Mouse (Mus musculus): ENCODE results near the gene Abcc6.

Gene Abcc6

DNA sequence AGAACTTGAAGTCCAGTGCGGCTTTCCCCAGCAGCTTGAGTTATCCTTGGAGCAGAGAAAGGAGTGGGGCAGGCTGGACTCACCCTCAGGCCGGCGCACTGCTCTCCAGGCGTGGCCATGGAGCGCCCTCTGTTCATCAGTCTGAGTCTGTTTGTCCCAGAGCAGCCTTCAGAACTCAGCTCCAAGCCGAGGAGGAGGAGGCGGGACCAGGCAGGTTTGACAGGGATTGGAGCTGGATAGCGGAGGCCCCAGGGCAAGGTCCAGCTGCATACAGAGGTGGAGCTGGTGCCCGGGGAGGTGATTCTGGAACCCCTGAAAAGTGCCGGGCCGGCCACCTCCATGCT is at the start of gene Abcc6:
Abcc6 (minus strand) TSS at position 158 of the 344 bp plus-strand sequence.
- no peak for DNase-seq

DNA sequence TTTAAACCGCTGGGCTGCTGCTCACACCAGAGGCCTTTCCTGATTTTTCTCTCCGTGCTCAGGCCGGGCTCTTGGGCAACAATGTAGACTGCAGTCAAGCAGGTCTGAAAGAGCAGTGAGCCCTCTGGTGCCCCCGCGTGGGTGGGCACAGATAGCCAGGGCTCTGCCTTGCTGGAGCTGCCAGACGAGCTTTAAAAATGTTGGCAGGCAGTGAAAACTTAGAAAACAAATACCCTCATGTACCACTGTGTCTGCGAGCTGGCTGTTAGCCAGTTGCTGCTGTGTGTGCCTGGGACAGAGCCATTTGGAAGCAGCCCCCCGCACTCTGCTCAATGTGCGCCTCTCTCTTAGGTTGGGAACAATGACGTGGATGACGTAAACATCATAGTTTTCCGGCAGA is 47.6 kb upstream of the Abcc6 start:
- no peak for DNase-seq

DNA sequence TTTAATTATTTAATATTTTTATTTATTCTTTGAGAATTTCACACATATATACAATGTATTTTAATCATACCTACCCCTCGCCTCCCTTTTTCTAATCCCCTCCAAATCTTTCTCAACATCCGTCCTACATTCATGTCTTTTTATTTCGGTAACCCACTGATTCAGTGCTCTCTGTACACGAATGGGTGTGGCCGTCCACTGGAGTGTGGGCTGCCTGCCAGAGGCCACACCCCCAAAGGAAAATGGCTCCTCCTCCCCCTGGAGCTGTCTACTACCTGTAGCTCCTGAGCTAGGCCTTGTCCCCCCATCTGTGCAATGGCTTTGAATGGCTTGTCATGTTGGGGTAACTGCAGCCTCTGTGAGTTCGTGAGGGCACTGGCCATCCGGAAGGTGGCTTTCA is 46.7 kb upstream of the Abcc6 start:
- no peak for DNase-seq

DNA sequence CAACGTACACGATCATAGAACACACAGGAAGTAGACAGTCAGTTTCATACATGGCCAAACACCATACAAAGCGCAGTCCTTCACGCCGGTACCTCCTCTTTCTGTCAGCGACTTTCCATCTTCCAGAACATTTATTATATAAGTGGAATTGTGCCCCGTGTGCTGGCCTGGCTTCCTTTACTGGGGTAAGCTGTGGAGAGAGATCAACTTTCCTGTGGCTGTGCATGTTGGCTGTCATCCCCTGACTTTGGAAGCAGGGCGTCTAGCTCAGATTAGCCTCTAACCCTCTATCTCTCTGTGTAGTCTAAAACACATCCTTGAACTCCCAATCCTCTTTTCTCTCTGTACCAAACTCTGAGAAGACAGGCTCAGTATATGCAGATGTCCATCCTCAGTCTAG is 38.7 kb upstream of the Abcc6 start:
- no peak for DNase-seq

DNA sequence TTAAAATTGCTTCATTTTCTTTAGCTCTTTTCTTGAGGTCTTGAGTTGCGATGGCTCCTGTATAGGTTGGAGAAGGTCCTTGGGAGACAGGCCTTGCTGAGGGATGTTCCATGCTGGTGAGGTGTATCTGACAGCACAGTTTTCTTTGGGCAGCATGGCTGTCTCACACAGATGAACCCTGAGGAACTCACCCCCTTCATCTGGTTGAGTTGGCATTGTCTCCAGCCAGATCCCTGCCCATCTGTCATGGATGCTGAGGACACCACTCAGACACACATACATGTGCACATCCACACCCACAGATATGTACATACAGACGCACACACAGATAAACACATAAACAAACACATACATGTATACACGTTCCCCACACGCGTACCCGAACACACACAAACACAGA is 33.2 kb upstream of the Abcc6 start:
- DNase-seq: no peak

DNA sequence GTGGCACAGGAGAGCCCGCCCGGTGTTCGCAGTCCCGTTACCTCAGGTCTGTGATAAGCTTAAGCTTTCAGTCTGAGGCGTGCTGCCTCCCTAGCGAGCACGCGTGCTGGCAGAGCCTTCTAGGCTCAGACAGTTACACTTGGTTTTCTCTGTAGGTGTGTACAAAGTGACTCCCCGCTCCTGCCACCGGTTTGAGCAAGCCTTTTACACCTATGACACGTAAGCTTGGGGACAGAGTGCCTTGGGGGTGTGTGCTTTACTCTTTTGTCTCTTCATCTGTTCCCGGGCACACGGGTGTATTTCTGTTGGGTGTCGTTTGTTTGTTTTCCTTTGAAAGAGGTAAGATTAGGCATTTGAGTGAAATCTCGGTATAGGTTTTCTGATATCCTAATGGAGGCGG is 31.5 kb upstream of the Abcc6 start:
- DNase-seq: no peak

DNA sequence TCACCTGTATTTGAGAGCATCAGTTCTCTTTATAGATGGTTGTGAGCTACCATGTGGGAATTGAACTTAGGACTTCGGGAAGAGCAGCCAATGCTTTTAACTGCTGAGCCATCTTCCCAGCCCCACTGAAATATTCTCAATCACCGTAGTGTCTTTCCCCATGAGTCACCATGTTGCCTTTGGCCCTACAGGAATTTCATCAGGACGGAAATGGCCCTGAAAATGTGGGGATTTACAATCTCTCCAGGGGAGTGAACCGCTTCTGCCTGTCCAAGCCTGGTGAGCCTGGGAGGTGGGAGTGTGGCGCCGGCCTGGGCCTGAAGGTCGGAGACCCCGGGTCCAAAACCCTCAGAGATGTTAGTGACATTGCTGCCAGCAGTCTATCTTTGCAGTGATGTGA is 30.6 kb upstream of the Abcc6 start:
- DNase-seq: no peak

DNA sequence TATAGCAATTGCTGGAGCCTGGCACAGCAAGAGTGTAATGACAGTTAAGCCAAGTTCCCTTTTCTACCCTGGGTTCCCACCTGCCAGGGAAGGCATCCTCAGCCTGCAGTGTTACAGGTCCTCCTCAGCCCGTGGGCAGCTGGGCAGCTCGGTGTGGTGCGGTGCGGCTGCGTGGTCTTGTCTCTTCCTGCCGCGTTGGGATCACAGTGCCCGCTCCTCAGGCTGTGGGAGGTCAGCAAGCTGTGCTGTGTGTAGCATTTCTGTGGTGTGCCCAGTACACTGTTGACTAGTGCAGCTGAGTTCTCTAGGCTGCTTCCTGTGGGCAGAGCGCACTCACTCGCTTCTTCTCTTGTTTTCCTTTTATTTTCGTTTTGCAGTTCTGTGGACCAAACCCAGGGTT is 28.8 kb upstream of the Abcc6 start:
- DNase-seq: peak; percentile 62 to 68

DNA sequence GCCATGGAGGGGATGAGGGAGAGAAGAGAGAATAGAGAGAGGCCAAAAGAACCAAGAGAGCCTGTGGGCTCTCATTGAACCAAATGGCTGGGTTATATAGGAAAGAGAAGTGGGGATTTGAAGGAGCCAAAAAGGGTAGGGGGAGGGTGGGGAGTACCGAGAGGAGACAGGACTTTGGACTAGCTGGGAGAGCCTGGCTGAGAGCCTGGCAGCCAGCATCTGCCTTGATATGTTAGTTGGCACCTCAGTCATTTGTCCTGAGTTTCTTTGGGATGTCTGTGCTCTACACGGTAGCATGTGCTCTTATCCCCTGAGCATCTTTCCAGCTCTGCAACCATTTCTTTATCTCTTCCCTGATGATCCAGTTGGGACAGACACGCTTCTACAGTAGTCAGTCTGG is 23.5 kb upstream of the Abcc6 start:
- DNase-seq: no peak

DNA sequence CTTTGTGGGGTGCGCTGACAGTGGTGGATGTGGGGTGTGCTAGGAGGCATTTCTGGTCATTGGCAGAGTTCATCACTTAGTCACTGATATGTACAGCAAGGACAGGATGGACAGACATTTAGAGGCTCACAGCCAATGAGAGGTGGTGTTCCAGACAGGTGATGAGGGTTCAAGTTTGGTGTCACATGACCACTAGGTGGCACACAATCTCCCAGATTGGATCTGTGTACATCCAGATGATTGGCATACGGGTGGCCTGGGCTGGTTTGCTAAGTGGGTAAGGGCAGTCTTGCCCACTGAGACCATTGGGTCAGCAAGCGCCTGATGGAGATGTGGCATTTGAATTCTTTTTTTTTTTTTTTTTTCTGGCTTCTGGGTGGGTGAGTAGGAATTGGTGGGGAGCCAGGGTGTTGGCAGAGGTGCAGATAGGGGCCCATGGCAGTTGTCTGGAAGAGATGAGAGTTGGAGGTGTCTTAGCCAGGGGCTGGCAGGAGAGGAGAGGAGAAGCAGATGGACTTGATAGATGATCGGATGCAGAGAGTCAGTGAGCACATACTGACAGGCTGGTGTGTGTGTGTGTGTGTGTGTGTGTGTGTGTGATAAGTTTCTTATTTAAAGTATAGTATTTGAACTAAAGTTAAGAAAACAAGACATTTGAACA is 22.2 kb upstream of the Abcc6 start:
- DNase-seq: peak; percentile 15 to 22

DNA sequence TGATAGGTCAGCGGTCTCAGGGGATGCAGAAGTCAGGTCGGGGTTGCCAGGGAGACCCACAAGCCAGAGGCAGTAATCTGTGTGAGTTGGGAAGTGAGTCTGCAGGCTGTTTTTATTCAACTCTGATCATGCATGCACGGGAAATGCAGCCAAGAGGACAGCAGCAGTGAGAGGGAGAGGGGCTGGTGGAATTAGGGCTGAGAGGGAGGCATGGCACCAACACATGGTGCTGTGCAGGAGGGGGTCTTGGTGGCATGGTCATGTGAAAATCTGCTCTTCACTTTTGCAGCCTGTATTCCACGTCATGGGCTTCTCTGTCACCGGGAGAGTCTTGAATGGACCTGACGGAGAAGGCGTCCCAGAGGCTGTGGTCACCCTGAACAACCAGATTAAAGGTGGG is 19.9 kb upstream of the Abcc6 start:
- no peak for DNase-seq

DNA sequence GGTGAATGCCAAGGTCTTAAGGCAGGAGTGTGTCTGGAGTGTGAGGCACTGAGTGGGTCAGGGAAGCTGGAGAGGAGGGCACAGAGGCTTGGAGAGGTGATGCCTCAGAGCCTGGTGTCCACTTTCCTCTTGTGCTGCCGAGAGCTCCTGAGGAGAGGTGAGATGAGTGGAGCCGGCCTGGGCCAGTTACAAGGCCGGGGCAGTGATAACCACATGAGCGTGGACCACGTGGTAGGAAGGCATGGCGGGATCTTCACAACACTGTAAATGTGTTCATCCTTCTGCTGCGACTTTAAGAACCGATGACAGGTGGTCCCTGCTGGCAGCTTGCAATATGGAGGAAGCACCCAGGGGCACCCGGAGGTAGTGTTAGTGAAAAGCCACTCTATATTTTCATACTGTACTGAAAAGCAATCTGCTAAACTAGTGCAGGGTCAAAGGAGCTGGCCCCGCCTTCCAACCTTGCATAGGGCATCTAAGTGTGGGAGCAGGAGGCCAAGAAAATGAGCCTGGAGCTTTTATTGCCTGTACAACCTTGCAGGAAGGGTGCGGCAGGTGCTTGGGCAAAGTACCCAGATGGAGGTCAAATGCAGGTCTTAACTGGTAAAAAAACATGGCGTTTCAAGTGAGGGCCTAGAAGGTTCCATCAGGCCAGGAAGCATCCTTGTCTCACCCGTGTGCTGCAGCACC is 17.9 kb upstream of the Abcc6 start:
- DNase-seq: no peak

DNA sequence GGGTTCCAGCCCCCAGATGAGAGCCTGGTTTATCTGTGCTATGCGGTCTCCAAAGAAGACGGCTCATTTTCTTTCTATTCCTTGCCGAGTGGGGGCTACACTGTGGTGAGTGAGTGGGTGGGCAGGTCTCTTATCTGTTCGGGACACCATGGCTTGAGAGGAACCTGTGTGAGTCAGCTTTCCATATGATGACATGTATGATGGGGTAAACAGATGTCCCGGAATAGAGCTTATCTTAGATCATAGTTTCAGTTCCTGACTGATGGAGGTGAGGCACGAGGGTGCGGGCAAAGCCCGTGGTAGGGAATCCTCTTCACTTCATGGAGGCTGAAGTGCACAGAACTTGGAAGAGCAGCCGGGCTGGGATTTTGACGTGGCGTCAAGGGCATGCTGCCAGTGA is 15.8 kb upstream of the Abcc6 start:
- no peak for DNase-seq

DNA sequence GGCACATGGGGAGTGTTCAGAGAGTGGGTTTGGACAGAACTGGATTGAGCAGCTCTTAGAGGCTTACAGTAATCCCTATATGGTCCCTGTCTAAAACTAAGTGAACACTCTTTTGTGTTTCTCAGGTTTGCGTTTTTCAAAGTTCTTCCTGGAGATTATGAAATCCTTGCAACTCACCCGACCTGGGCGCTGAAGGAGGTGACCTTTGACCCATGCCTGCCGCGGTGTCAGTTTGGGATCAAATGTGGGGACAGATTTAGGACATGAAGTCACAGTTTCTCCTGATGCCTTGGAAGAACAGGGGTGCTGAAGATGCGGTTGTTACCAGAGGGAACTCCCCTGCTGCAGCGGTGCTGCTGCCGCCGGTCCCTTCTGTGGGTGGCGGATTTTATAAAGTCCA is 14.0 kb upstream of the Abcc6 start:
- DNase-seq: no peak

DNA sequence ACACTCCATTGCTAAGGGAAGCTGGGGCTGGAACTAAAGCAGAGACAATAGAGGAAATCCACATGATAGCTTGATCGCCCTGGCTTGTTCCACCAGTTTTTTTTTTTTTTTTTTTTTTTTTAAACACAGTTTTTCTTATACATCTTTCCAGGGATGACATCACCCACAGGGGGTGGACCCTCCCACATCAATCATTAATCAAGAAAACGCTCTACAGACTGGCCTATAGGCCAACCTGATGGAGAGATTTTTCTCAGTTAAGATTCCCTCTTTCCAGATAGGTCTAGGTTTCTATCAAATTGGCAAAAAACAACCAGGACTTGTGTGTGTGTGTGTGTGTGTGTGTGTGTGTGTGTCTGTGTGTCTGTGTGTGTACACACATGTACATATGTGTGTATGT is 9.8 kb upstream of the Abcc6 start:
- no peak for DNase-seq

DNA sequence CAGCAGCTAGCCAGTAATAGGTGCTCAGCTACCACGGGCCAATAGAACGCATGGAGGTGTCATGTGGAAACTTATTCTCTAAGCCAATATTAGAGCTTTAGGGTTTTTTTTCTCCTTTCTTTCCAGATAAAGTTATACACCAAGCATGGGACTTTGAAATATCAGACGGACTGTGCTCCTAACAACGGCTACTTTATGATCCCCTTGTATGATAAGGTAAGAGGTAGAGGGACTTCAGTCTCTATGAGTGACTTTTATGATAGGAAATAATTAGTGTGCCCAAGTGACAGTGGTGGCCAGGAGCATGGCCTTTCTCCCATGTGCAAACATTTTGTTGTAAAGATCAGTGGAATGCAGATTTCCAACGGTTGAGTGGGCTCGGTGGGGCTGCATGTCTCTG is 7.3 kb upstream of the Abcc6 start:
- no peak for DNase-seq

DNA sequence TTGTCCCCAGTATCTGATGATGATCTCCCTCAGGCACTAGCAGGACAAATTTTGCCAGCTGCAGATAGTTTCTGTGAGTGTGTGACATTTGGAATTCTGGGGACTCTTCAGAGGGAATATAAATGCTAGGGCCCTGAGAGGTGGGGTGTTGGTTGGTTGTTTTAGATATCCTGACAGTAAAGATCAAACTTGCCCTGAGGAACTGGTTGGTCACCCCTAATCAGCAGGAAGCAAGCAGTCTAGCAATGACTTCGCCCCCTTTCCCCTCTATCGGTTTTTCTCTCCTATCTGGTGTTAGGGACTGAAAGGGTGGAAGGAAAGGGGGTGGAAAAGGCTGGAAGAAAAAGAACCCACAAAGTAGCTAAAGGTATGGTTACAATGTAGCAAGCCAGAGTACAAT is 5.4 kb upstream of the Abcc6 start:
- DNase-seq: no peak

DNA sequence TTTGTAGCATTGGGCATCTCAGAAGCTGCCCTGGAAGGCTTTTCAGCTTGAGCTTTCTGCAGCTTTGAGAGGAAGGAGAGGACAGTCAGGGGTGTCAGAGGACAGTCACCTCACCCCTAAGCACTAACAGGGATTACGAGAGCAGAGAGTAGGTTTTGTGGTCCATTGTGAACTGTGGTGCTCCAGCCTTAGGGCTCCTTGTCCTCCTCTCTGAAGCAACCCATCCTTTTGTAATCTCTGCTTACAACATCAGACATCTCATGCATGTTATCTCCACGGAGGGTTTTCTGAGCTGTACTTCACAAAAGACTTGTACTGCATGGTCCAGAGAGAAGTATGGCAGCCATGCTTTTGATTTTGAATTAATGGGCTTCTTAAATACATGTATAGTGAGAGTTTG is 4.9 kb upstream of the Abcc6 start:
- DNase-seq: no peak

DNA sequence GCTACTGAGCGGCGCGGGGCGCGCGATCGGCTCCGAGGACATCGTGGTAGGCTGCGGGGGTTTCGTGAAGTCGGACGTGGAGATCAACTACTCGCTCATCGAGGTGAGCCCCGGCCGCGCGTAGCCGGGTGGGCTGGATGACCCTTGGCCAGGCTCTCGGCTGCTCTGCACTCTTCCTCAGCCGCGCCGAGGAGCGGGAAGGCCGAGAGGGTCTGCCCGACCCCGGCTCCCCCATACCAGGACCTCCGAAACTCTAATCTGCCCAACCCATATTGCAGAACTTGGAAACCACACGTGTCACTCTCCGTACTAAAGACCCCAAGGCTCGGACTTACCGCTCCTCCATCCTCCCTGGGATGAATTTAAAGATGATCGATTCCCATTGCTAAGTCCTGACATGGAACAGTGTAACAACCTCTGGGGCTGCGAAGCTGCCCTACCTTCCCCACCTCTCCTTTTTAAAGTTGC is 3.8 kb upstream of the Abcc6 start:
- DNase-seq: no peak

DNA sequence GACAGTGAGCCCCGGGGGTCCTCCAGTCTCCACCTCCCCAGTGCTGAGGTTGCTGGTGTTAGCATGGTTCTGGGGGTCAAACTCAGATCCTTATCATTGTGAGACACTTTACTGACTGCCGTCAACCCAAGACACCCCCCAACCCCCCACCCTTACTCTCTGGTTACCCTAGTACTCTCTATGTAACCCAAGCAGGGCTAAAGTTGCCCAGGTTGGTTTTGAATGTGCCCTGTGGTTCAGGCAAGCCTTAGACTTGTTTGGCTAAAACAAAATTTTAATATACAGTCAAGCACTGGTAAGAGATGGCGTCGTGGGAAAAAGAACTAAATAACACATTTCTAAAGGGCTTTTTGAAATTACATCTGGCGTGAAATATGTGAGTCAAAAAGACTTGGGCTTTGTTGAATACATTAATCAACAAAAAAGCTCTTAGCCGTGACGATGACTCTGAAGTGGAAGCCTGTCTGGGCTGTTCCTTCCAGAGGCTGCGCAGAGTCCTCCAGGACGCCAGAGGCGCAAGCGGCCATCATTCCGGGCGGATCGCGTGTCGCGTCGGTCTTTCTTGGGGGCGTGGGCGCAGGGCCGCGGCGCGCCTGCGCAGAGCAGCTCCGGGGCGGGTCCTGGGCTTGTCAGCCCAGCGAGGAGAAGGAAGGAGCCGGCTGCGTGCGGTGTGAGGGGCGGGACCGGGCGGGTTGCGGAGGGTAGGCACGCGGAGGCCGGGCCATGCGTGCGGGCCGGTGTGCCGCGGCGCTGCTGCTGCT is 3.2 kb upstream of the Abcc6 start, which contains the start of gene Nomo1:
Nomo1 (plus strand) TSS at position 590 of the 761 bp plus-strand sequence.
- peak; percentile 99 for DNase-seq

DNA sequence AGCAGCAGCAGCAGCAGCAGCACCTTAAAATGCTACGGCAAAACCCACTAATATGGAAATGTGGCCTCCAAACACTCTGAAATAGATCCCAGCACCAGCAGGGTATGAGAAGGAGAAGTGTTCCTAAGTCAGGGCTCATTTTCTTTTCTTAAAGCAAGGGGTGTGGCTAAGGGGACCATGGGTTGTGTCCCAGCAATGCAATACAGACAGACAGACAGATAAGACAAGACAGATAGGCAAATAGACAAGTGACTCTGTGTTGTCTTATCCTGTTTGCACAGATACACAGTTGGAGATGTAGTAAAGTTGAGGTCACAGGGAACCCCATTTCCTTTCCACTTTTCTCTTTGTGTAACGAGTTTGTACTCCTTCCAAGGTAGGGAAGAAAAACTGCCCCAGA is 973 bp upstream of the Abcc6 start:
- no peak for DNase-seq

DNA sequence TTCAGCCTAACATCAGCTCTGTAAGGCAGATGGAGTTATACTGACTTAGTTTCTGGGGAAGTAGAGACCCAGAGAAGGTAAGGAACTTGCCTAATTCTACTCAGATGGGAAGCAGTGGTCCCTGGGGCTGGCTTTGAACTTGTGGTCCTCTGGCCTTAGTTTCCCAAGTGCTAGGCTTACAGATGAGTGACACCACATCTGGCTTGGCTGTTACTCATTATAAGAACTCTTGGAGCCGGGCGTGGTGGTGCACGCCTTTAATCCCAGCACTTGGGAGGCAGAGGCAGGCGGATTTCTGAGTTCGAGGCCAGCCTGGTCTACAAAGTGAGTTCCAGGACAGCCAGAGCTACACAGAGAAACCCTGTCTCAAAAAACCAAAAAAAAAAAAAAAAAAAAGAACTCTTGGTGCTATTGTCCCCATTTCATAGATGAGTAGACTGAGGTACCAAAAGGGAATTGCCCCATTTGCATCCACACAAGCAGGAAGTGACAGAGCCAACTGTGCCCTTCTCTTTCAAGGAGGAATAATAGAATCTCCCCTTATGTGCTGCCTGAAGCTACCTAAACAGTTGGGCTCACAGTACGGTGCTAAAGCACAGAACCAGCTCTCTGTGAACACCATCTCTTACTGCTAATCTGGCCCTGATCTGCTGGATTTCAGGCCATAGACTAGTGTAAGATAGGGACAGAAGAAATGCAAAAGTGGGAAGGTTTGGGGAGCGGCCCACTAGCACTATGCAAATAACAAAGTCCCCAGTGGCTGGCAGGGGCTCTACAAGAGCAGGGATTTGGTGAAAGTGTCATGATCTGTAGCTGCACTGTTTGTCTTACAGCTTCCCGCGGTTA is 580 bp downstream of the Abcc6 start:
- peak in 1 of 2 experiments; percentile 19 for DNase-seq

DNA sequence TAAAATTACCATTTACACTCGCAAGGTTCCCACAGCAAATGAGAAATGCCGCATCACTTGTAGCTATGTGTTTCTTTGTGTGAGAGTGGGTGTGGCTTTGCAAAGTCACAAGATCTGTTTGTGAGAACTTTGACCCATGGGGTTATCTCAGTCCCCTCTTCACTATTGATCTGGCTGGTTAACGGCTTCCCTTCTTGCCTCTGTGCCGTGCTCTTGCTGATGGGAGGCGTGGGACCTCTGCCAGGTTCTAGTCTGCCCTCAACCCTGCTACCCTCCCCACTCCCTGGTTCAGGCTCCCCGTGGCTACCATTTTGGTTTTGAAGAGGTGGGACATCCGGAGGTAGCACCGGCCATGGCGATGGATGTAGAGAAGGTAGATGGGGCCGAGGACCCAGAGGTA is 1.4 kb downstream of the Abcc6 start:
- no peak for DNase-seq

All from B cell, adult 2 months (primary cell).